Mouse (Mus musculus) adrenal gland, adult 18-20 months (tissue): ENCODE measurements around the gene Fbxl2. TPM values are rescaled to one million over a fixed set of nuclear protein-coding genes. Genes with fewer than 3 reads are reported as not detected.

Experiments used
- DNase-seq, 2 experiments: peaks; one replicate each; pipeline ENCODE4 v3.0.0; 2021 to 2022; ENCODE audit warnings: low spot score in 2 of 2
- total RNA-seq, 2 experiments: library from RNA; stranded (reverse); gene quantifications; 1 replicate in 1 of 2; 2 replicates in 1 of 2; pipeline ENCODE4 v1.2.3; 2021

The Fbxl2 gene
- total RNA-seq, 2 experiments from 2014 or later = 1.8 to 2.3 TPM

DNA sequence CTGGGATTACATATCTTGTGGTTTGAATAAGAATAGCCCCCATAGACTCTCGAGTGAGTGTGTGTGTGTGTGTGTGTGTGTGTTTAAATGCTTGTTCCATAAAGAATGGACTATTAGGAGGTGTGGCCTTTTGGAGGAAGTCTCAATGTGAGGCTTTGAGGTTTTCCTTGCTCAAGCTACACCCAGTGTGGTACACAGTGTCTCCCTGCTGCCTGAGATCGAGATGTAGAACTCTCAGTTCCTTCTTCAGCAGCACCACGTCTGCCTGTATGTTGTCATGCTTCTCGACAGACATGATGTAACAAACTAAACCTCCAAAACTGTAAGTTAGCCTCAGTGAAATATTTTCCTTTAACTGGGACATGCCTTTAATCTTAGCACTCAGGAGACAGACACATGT lies 117.4 kb downstream of the Fbxl2 start:
- no peak for DNase-seq

DNA sequence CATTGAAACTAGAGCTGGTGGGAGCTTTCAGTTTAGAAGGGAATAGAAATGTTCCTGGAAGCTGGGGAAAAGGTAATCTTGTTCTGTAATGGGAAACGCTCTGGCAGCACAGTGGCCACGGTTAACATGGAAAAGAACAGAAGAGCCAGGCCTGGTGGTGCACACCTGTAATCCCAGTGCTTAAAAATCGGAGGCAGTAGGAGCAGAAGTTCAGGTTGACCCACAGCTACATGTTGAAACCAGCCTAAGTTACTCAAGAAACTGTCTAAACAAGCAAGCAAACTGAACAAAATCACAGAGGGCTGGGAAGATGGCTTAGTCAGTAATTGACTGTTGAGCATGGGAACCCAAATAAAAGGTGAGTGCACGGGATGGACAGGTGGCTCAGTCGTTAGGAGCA lies 121.1 kb downstream of the Fbxl2 start:
- DNase-seq = no peak

DNA sequence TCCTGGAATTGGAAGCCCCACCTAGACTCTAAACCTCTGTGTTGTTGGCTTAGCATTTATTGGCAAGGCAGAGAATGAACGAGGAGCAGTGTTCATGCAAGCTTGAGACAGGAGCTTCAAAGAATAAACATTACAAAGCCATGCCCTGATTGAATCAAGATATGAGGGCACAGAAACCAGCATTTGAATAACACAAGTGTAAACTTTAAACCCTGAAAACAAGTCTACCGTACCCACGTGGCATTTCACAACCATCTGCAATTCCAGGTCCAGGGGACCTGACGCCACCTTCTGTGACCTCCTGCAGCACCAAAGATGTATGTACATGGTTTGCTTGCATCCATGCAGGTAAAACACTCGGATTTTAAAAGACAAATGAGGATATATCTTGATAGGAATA lies 123.3 kb downstream of the Fbxl2 start:
- DNase-seq = no peak

DNA sequence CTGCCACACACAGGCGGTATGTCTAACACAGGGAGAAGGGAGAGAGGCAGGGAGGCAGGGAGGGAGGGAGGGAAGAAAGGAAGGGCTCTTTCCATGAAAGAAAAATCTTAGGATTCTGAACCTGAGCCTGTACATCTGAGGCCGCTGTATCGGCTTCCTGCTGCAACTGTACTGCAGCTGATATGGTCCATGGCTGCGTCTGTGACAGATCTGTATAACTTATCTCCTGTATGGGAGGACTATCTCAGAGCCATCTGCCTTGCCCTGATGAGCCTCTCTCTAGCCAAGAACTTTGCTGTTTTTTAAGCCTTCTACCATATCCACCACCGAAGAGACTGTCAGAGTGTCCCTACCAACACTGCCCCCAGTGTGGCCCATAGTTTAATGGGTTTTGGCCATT lies 130.2 kb downstream of the Fbxl2 start:
- DNase-seq = no peak

Other genes with a start within 250 kb of the Fbxl2 start
- gene Ubp1, start 115.3 kb downstream of the Fbxl2 start, total RNA-seq = 10 to 100 TPM; 47.0 to 65.1 TPM
- gene Susd5, start 10.9 kb upstream of the Fbxl2 start, total RNA-seq = under 1 TPM; 0.23 to 0.29 TPM